Mouse (Mus musculus): Measurements from ENCODE around the gene Gm16253.

Gene Gm16253

DNA sequence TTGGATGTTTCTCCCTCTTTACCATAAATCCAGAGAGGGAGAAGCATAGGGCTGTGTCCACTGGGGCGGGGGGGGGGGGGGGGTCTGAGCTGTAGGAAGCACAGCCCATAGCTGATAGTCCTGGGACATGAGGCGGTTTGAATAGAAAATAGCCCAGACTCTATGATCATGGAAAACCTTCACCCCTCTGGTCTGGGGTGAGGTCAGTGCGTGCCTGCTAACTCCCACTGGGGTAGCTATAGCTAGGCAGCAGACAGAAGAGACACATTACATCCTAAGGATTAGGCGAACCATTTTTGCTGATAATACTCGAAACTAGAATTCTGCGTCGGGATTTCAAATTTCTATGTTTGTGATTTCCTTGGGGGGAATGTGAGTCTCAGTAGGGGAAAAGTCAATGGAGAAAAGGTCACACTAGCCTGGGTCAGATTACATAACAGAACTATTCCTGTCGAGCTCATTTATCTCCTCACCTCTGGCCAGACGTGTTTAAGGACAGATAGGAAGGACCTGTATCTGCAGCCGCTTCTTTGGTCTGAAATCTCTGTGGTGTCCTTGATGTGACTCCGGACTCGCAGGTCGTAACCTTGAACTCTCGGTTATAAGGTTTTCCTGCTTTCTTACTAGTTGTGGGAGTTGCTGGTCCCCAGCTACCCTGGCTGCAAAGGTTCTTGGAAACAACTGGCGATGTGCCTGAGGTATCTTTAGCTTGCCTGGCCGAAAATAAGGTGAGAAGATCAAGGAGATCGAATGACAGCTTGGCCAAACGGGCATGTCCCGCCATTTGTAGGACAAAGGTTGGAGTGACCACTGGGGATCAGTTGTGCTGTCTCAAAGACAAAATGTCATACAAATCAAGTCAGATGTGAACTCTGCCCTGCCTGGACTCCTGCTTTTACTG lies 2.9 kb upstream of the Gm16253 start:
- no peaks in the 10 kb centered on the region for H3K27me3 ChIP-seq (ENCODE audit: insufficient read depth, low read length)
- peaks cover 8% of the 10 kb centered on the region for H3K36me3 ChIP-seq (ENCODE audit: insufficient read depth, low read length)
- TF ChIP-seq NANOG (IDR thresholded peaks at IDR 0.05; ENCODE audit: borderline replicate concordance, low read length) (no peak), CTCF (conservative IDR thresholded peaks at IDR 0.05; ENCODE audit: low read length) (no peak), POU5F1 (IDR thresholded peaks at IDR 0.05; ENCODE audit: borderline replicate concordance, low read length) (no peak)
- no peaks in the 10 kb centered on the region for H3K9me3 ChIP-seq (ENCODE audit: low read length)
- H3K4me3 ChIP-seq (replicated peaks; ENCODE audit: low read length): peak overlapping the region; percentile 43
- H3K4me1 ChIP-seq (replicated peaks; ENCODE audit: low read depth, low read length): peaks cover 89% of the 10 kb centered on the region

DNA sequence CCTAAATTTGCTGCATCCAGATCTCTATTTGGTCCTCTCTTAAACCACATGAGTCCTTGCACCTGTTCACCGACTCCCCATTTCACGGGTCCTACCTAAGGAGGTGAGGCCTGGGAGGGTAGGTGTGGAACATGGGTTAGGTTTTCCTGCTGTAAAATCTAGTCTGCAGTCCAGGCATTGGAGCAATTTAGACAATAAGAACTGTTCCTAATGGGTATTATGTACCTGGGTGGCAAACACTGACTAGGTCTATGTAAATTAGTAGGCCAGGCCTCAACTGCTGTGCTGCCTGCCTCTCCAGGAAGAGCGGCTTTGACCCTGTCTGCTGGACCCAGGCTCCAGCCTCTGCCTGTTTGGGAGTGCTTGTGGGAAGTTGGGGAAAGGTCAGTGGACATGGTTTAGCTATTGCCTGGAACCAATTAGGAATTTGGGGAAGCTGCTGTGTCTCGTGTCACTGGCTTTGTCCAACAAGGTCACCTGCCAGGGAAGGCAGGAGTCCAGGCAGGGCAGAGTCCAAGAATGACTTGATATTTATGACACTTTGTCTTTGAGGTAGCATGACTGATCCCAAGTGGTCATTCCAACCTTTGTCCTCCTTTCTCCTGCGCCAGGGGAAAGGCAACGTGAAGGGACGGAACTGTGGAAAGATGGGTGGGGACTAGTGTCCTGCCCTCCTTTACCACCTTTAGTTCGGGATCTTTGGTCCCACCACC lies 1.4 kb upstream of the Gm16253 start:
- no peaks in the 10 kb centered on the region for H3K27me3 ChIP-seq (ENCODE audit: insufficient read depth, low read length)
- TF ChIP-seq CTCF (conservative IDR thresholded peaks at IDR 0.05; ENCODE audit: low read length) (no peak), POU5F1 (IDR thresholded peaks at IDR 0.05; ENCODE audit: borderline replicate concordance, low read length) (no peak), NANOG (IDR thresholded peaks at IDR 0.05; ENCODE audit: borderline replicate concordance, low read length) (no peak)
- peak overlapping the region; percentile 68 for H3K4me3 ChIP-seq (replicated peaks; ENCODE audit: low read length)
- H3K36me3 ChIP-seq (ENCODE audit: insufficient read depth, low read length): peaks cover 19% of the 10 kb centered on the region
- no peaks in the 10 kb centered on the region for H3K9me3 ChIP-seq (ENCODE audit: low read length)
- H3K4me1 ChIP-seq (replicated peaks; ENCODE audit: low read depth, low read length): peaks cover 89% of the 10 kb centered on the region

DNA sequence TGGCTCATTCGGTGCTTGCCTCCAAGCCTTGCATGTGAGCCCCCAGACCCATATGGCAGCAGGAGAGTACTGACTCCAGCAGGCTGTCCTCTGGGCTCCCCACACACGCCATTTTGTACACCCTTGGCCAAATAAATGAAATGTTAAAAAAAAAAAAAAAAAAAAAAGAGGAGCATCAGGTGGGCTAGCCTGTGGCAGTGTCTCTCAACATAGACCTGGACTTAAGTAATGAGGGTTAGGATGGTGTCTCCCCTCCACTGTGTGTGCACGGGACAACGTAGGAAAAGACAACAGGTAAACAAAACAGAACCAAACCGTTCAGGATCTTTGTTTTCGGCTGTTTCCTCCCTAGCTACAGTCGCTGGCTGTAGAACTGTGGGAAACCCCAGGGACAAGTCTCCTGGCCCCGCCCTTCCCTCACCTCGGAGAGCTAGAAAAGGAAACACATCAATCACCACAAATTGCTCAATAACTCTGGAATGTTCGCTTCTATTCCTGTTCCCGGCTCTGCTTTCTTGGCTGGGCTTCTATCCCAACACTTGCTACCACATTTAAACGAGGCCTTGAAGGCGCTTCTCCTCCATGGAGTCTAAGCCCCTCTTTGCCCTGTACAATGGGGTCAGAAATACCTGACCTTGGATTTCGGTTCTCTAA lies 652 bp upstream of the Gm16253 start:
- H3K4me3 ChIP-seq (replicated peaks; ENCODE audit: low read length): peak overlapping the region; percentile 68
- no peaks in the 10 kb centered on the region for H3K27me3 ChIP-seq (ENCODE audit: insufficient read depth, low read length)
- H3K9me3 ChIP-seq (ENCODE audit: low read length): no peaks in the 10 kb centered on the region
- TF ChIP-seq NANOG (IDR thresholded peaks at IDR 0.05; ENCODE audit: borderline replicate concordance, low read length) (no peak), CTCF (conservative IDR thresholded peaks at IDR 0.05; ENCODE audit: low read length) (no peak), POU5F1 (IDR thresholded peaks at IDR 0.05; ENCODE audit: borderline replicate concordance, low read length) (no peak)
- peaks cover 19% of the 10 kb centered on the region for H3K36me3 ChIP-seq (ENCODE audit: insufficient read depth, low read length)
- peaks cover 89% of the 10 kb centered on the region for H3K4me1 ChIP-seq (replicated peaks; ENCODE audit: low read depth, low read length)

DNA sequence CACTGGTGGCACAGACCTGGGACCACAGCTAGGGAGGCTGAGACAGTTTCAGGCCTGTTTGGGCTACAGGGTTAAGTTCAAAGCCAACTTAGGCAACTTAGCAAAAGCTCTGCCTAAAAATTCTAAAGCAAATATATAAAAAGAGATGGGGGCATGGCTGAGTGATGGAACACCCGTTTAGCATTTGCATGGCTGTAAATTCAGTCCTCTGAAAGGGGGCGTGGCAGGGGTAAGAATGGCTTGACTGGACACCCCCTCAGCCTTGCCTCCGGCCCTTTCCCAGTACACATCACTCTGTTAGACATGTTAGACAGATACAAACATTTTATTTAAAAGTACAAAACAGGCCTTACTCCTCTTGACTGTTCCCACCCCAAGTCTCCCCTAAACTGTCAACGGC lies 782 bp downstream of the Gm16253 start:
- TF ChIP-seq POU5F1 (IDR thresholded peaks at IDR 0.05; ENCODE audit: borderline replicate concordance, low read length) (no peak), NANOG (IDR thresholded peaks at IDR 0.05; ENCODE audit: borderline replicate concordance, low read length) (no peak), CTCF (conservative IDR thresholded peaks at IDR 0.05; ENCODE audit: low read length) (no peak)
- Histone ChIP-seq H3K27me3 (ENCODE audit: insufficient read depth, low read length) (no peaks in the 10 kb centered on the region), H3K4me3 (replicated peaks; ENCODE audit: low read length) (peak overlapping the region; percentile 68)

DNA sequence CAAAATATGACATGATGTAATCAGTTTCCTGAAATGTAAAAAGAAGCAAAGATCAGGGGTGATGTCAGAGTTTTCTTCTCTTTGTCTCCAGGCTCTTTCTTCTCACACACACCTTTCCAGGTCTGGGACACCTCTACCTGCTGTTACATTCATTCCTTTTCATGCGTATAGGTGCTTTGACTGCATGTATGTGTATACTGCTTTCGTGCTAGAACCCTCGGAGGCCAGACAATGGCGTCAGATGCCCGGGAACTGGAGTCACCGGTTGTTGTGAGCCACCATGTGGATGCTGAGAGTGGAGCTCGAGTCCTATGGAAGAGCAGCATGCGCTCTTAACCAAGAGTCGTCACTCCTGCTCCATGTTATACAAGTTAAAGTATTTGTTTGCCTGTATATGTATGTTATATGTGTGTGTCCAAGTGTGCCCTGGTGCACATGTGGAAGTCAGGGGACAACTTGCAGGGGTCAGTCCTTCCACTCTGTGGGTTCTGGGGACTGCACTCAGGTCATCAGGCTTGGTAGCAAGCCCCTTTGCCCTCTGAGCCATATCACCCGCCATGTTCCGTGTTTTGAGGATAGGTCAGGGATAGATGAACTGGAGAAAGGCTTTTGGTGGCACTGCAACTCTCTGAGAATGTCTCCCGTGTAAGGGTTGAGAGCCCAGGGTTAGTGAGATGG lies 1.9 kb downstream of the Gm16253 start:
- H3K36me3 ChIP-seq (ENCODE audit: insufficient read depth, low read length): peaks cover 27% of the 10 kb centered on the region
- no peaks in the 10 kb centered on the region for H3K9me3 ChIP-seq (ENCODE audit: low read length)
- H3K27me3 ChIP-seq (ENCODE audit: insufficient read depth, low read length): no peaks in the 10 kb centered on the region
- peak overlapping the region; percentile 18 for H3K4me3 ChIP-seq (replicated peaks; ENCODE audit: low read length)
- H3K4me1 ChIP-seq (replicated peaks; ENCODE audit: low read depth, low read length): peaks cover 89% of the 10 kb centered on the region
- TF ChIP-seq POU5F1 (IDR thresholded peaks at IDR 0.05; ENCODE audit: borderline replicate concordance, low read length) (no peak), NANOG (IDR thresholded peaks at IDR 0.05; ENCODE audit: borderline replicate concordance, low read length) (no peak), CTCF (conservative IDR thresholded peaks at IDR 0.05; ENCODE audit: low read length) (no peak)

More for the DNA sequence above, 782 bp downstream of the Gm16253 start:
- Histone ChIP-seq H3K36me3 (ENCODE audit: insufficient read depth, low read length) (peaks cover 25% of the 10 kb centered on the region), H3K9me3 (ENCODE audit: low read length) (no peaks in the 10 kb centered on the region), H3K4me1 (replicated peaks; ENCODE audit: low read depth, low read length) (peaks cover 95% of the 10 kb centered on the region)

DNA sequence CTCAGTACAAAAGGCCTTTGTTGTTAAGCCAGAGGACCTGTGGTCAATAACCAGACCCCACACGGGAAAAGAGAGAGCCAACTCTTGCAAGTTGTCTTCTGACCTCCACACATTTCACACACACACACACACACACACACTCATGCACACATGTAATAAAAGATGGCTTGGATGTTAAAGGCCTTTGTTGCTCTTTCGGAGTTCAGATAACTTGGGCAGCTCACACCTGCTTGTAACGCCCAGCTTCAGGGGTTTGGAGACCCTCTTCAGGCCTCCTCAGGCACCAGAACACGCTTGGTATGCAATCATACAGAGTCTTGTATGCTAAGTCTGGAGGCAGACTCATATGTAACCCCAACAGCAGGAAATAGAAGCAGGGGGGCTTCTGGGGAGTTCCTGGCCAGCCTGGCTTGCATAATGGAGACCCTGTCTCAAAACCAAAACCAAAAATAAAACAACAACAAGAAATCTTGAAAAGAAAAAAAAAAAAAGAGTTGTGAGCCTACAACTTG lies 2.5 kb downstream of the Gm16253 start:
- Histone ChIP-seq H3K36me3 (ENCODE audit: insufficient read depth, low read length) (peaks cover 30% of the 10 kb centered on the region), H3K4me3 (replicated peaks; ENCODE audit: low read length) (0 out of 2 replicates have a peak overlapping the region, but pooled peaks have one; percentile 23)
- TF ChIP-seq POU5F1 (IDR thresholded peaks at IDR 0.05; ENCODE audit: borderline replicate concordance, low read length) (no peak), CTCF (conservative IDR thresholded peaks at IDR 0.05; ENCODE audit: low read length) (no peak), NANOG (IDR thresholded peaks at IDR 0.05; ENCODE audit: borderline replicate concordance, low read length) (no peak)

DNA sequence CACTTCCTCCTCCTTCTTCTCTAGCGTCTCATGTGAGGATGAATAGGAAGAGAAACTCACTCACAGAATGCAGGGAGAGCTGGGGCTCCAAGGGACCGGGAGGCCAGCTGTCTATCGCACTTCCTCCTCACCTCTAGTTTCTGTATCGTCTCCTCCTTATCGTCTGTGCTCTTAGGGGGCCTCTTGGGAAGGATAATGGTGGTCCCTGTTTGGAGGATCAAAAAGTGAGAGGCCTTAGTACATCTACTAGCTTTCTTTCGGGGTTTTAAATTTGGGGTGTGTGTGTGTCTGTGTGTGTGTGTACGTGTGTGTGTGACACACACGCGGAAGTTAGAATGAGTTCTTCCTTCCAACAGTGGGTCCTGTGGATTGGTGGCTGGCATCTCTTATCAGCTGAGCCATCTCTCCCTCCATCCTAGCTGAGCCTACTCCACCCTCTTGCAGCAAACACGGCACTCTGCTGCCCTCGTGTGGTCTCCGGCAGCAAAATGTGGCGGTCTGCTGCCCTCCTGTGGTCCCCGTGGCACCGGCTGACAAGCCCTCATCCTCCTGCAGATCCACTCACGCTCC lies 3.2 kb downstream of the Gm16253 start:
- Histone ChIP-seq H3K36me3 (ENCODE audit: insufficient read depth, low read length) (peaks cover 30% of the 10 kb centered on the region), H3K4me3 (replicated peaks; ENCODE audit: low read length) (peak overlapping the region; percentile 37; the same call in 1 of the 2 replicates), H3K4me1 (replicated peaks; ENCODE audit: low read depth, low read length) (peaks cover 77% of the 10 kb centered on the region), H3K27me3 (ENCODE audit: insufficient read depth, low read length) (no peaks in the 10 kb centered on the region), H3K9me3 (ENCODE audit: low read length) (no peaks in the 10 kb centered on the region)
- TF ChIP-seq CTCF (conservative IDR thresholded peaks at IDR 0.05; ENCODE audit: low read length): peak; percentile 89
- no peak for TF ChIP-seq POU5F1 (IDR thresholded peaks at IDR 0.05; ENCODE audit: borderline replicate concordance, low read length)

More for the DNA sequence above, 2.5 kb downstream of the Gm16253 start:
- Histone ChIP-seq H3K4me1 (replicated peaks; ENCODE audit: low read depth, low read length) (peaks cover 83% of the 10 kb centered on the region), H3K9me3 (ENCODE audit: low read length) (no peaks in the 10 kb centered on the region), H3K27me3 (ENCODE audit: insufficient read depth, low read length) (no peaks in the 10 kb centered on the region)
